Mouse (Mus musculus): Measurements from ENCODE around the gene Mcam. TPM values are rescaled to one million over a fixed set of nuclear protein-coding genes. Genes with fewer than 3 reads are reported as not detected.

Gene Mcam
- polyA plus RNA-seq, 1 experiment from 2014 or later: 18.1 TPM

GRCm38 (mm10) chr9:44095781-44096180 is 38.5 kb upstream of the Mcam start:
- Histone ChIP-seq H3K27me3 (no peaks in the 10 kb centered on the region), H3K4me2 (no peak overlapping the region), H3K4me3 (replicated peaks) (no peak overlapping the region), H3K4me1 (replicated peaks) (peaks cover 11% of the 10 kb centered on the region; the same call in 1 of the 2 replicates), H3K27ac (no peak overlapping the region), H3K36me3 (peaks cover 27% of the 10 kb centered on the region), H3K9me3 (no peaks in the 10 kb centered on the region), H3K9ac (replicated peaks) (no peak overlapping the region)
- 84% methylated on average over 9 of the region's 9 CpGs for WGBS
- no peak for ATAC-seq (ENCODE audit: insufficient number of reproducible peaks, insufficient read depth, low FRiP score, low TSS enrichment, low read depth)

GRCm38 (mm10) chr9:44096536-44096935 is 37.7 kb upstream of the Mcam start:
- Histone ChIP-seq H3K4me3 (replicated peaks) (no peak overlapping the region), H3K9me3 (no peaks in the 10 kb centered on the region), H3K27ac (no peak overlapping the region), H3K4me2 (no peak overlapping the region), H3K9ac (replicated peaks) (no peak overlapping the region), H3K27me3 (no peaks in the 10 kb centered on the region), H3K4me1 (replicated peaks) (peaks cover 11% of the 10 kb centered on the region; the same call in 1 of the 2 replicates), H3K36me3 (peaks cover 21% of the 10 kb centered on the region)
- WGBS: 32% methylated on average over 9 of the region's 9 CpGs
- ATAC-seq (ENCODE audit: insufficient number of reproducible peaks, insufficient read depth, low FRiP score, low TSS enrichment, low read depth): no peak

- Histone ChIP-seq H3K27ac (no peak within 1 kb of the TSS), H3K4me3 (replicated peaks) (no peak within 1 kb of the TSS), H3K27me3 (no peaks in the 10 kb centered on the region), H3K4me1 (replicated peaks) (peaks cover 9% of the 10 kb centered on the region; the same call in 1 of the 2 replicates), H3K36me3 (peaks cover 34% of the 10 kb centered on the region), H3K9ac (replicated peaks) (no peak within 1 kb of the TSS), H3K4me2 (no peak within 1 kb of the TSS), H3K9me3 (no peaks in the 10 kb centered on the region)
- no peak for ATAC-seq (ENCODE audit: insufficient number of reproducible peaks, insufficient read depth, low FRiP score, low TSS enrichment, low read depth)
- WGBS: 55% methylated on average over 9 of the region's 9 CpGs
Measured at GRCm38 (mm10) chr9:44101490-44101889, 32.8 kb upstream of the Mcam start, which contains the start of gene Mfrp. Gene Mfrp (plus strand): TSS chr9:44101729.

- H3K9ac ChIP-seq (replicated peaks): no peak overlapping the region
- no peak for ATAC-seq (ENCODE audit: insufficient number of reproducible peaks, insufficient read depth, low FRiP score, low TSS enrichment, low read depth)
- H3K27me3 ChIP-seq: no peaks in the 10 kb centered on the region; the same call in 1 of the 2 replicates
- no peak overlapping the region for H3K4me3 ChIP-seq (replicated peaks)
- H3K27ac ChIP-seq: no peak overlapping the region
- H3K4me2 ChIP-seq: no peak overlapping the region
- H3K9me3 ChIP-seq: no peaks in the 10 kb centered on the region
- WGBS: 94% methylated on average over 7 of the region's 7 CpGs
- peaks cover 60% of the 10 kb centered on the region for H3K36me3 ChIP-seq
- H3K4me1 ChIP-seq (replicated peaks): peaks cover 39% of the 10 kb centered on the region
Measured at GRCm38 (mm10) chr9:44104881-44105280, 29.4 kb upstream of the Mcam start.

- no peaks in the 10 kb centered on the region; the same call in 1 of the 2 replicates for H3K27me3 ChIP-seq
- no peaks in the 10 kb centered on the region for H3K9me3 ChIP-seq
- H3K4me3 ChIP-seq (replicated peaks): no peak overlapping the region
- no peak overlapping the region for H3K27ac ChIP-seq
- H3K4me2 ChIP-seq: no peak overlapping the region
- H3K9ac ChIP-seq (replicated peaks): no peak overlapping the region; the same call in 1 of the 2 replicates
- whole genome bisulfite sequencing: 89% methylated on average over 10 of the region's 10 CpGs
- H3K4me1 ChIP-seq (replicated peaks): peaks cover 48% of the 10 kb centered on the region
- ATAC-seq (ENCODE audit: insufficient number of reproducible peaks, insufficient read depth, low FRiP score, low TSS enrichment, low read depth): no peak
- peaks cover 60% of the 10 kb centered on the region for H3K36me3 ChIP-seq
Measured at GRCm38 (mm10) chr9:44105781-44106180, 28.5 kb upstream of the Mcam start.

GRCm38 (mm10) chr9:44106182-44106581 is 28.1 kb upstream of the Mcam start:
- Histone ChIP-seq H3K27ac (no peak overlapping the region), H3K4me1 (replicated peaks) (peaks cover 50% of the 10 kb centered on the region), H3K9me3 (no peaks in the 10 kb centered on the region)

GRCm38 (mm10) chr9:44106596-44106995 is 27.7 kb upstream of the Mcam start:
- ATAC-seq (ENCODE audit: insufficient number of reproducible peaks, insufficient read depth, low FRiP score, low TSS enrichment, low read depth): no peak
- Histone ChIP-seq H3K4me1 (replicated peaks) (peaks cover 50% of the 10 kb centered on the region), H3K4me2 (peak overlapping the region; percentile 42; the same call in 1 of the 2 replicates), H3K27ac (no peak overlapping the region), H3K27me3 (no peaks in the 10 kb centered on the region; the same call in 1 of the 2 replicates), H3K9ac (replicated peaks) (peak overlapping the region; percentile 31; the same call in 1 of the 2 replicates), H3K36me3 (peaks cover 59% of the 10 kb centered on the region), H3K9me3 (no peaks in the 10 kb centered on the region), H3K4me3 (replicated peaks) (no peak overlapping the region)
- WGBS: 83% methylated on average over 4 of the region's 4 CpGs

More at GRCm38 (mm10) chr9:44106182-44106581, 28.1 kb upstream of the Mcam start:
- Histone ChIP-seq H3K27me3 (no peaks in the 10 kb centered on the region; the same call in 1 of the 2 replicates), H3K36me3 (peaks cover 60% of the 10 kb centered on the region), H3K4me3 (replicated peaks) (no peak overlapping the region), H3K9ac (replicated peaks) (no peak overlapping the region; the same call in 1 of the 2 replicates), H3K4me2 (no peak overlapping the region)
- 92% methylated on average over 7 of the region's 7 CpGs for WGBS
- no peak for ATAC-seq (ENCODE audit: insufficient number of reproducible peaks, insufficient read depth, low FRiP score, low TSS enrichment, low read depth)

- peaks cover 54% of the 10 kb centered on the region for H3K36me3 ChIP-seq
- peak within 1 kb of the TSS; percentile 19 for H3K4me3 ChIP-seq (replicated peaks)
- peak within 1 kb of the TSS; percentile 42 for H3K4me2 ChIP-seq
- H3K4me1 ChIP-seq (replicated peaks): peaks cover 51% of the 10 kb centered on the region
- 29% methylated on average over 8 of the region's 8 CpGs for WGBS
- peak within 1 kb of the TSS; percentile 53 for H3K27ac ChIP-seq
- no peak for ATAC-seq (ENCODE audit: insufficient number of reproducible peaks, insufficient read depth, low FRiP score, low TSS enrichment, low read depth)
- no peaks in the 10 kb centered on the region; the same call in 1 of the 2 replicates for H3K27me3 ChIP-seq
- H3K9ac ChIP-seq (replicated peaks): peak within 1 kb of the TSS; percentile 31
- H3K9me3 ChIP-seq: no peaks in the 10 kb centered on the region
Measured at GRCm38 (mm10) chr9:44107110-44107509, 27.2 kb upstream of the Mcam start, which contains the start of gene C1qtnf5. Gene C1qtnf5 (plus strand): TSS chr9:44107245.

GRCm38 (mm10) chr9:44107557-44108179 is 26.6 kb upstream of the Mcam start:
- H3K27me3 ChIP-seq: no peaks in the 10 kb centered on the region; the same call in 1 of the 2 replicates
- H3K4me3 ChIP-seq (replicated peaks): peak overlapping the region; percentile 19
- peak overlapping the region; percentile 42 for H3K4me2 ChIP-seq
- H3K36me3 ChIP-seq: peaks cover 54% of the 10 kb centered on the region
- H3K9ac ChIP-seq (replicated peaks): no peak overlapping the region; the same call in none of the 2 replicates
- WGBS: 40% methylated on average over 25 of the region's 25 CpGs
- H3K27ac ChIP-seq: peak overlapping the region; percentile 53
- ATAC-seq (ENCODE audit: insufficient number of reproducible peaks, insufficient read depth, low FRiP score, low TSS enrichment, low read depth): no peak
- H3K4me1 ChIP-seq (replicated peaks): peaks cover 53% of the 10 kb centered on the region
- H3K9me3 ChIP-seq: no peaks in the 10 kb centered on the region

- peak overlapping the region; percentile 54 for H3K4me2 ChIP-seq
- no peaks in the 10 kb centered on the region for H3K9me3 ChIP-seq
- H3K36me3 ChIP-seq: peaks cover 54% of the 10 kb centered on the region
- H3K27ac ChIP-seq: no peak overlapping the region
- H3K27me3 ChIP-seq: no peaks in the 10 kb centered on the region; the same call in 1 of the 2 replicates
- WGBS: 80% methylated on average over 31 of the region's 31 CpGs
- H3K4me1 ChIP-seq (replicated peaks): peaks cover 53% of the 10 kb centered on the region
- H3K4me3 ChIP-seq (replicated peaks): no peak overlapping the region
- H3K9ac ChIP-seq (replicated peaks): peak overlapping the region; percentile 44; the same call in 1 of the 2 replicates
- no peak for ATAC-seq (ENCODE audit: insufficient number of reproducible peaks, insufficient read depth, low FRiP score, low TSS enrichment, low read depth)
Measured at GRCm38 (mm10) chr9:44108269-44109055, 25.8 kb upstream of the Mcam start.
